Mouse (Mus musculus): ENCODE measurements around the gene Abcg4. TPM values are rescaled to one million over a fixed set of nuclear protein-coding genes. Genes with fewer than 3 reads are reported as not detected.

Gene Abcg4
- polyA plus RNA-seq, 1 experiment from 2014 or later = 2.7 TPM

Small RNA genes lying within 50 kb of the gene (microRNA-seq; reads per million reads assigned to microRNA genes)
- gene Gm44335 = not detected

Other genes with a start within 250 kb of the Abcg4 start
- gene Thy1, start 245.2 kb downstream of the Abcg4 start, polyA plus RNA-seq (2014; fragmentation: Nextera tagmentation; extraction: Ambion mirVana) = 2.5 and 2.7 TPM in 2 replicates
- gene Usp2, start 221.6 kb downstream of the Abcg4 start, polyA plus RNA-seq (2014; fragmentation: Nextera tagmentation; extraction: Ambion mirVana) = 73.5 and 80.7 TPM in 2 replicates
- not detected in 2 replicates for gene Mfrp, start 186.9 kb downstream of the Abcg4 start, polyA plus RNA-seq (2014; fragmentation: Nextera tagmentation; extraction: Ambion mirVana)
- gene C1qtnf5, start 181.4 kb downstream of the Abcg4 start, polyA plus RNA-seq (2014; fragmentation: Nextera tagmentation; extraction: Ambion mirVana) = 2.3 and 2.7 TPM in 2 replicates
- gene Gm49380, start 175.1 kb downstream of the Abcg4 start, polyA plus RNA-seq (2014; fragmentation: Nextera tagmentation; extraction: Ambion mirVana) = 0.07 and 0.08 TPM in 2 replicates
- gene Rnf26, start 175.1 kb downstream of the Abcg4 start, polyA plus RNA-seq (2014; fragmentation: Nextera tagmentation; extraction: Ambion mirVana) = 30.4 and 32.9 TPM in 2 replicates
- 129 and 130 TPM in 2 replicates for gene Mcam, start 154.1 kb downstream of the Abcg4 start, polyA plus RNA-seq (2014; fragmentation: Nextera tagmentation; extraction: Ambion mirVana)
- 12.7 and 13.7 TPM in 2 replicates for gene Cbl, start 54.6 kb downstream of the Abcg4 start, polyA plus RNA-seq (2014; fragmentation: Nextera tagmentation; extraction: Ambion mirVana)
- not detected in 2 replicates for gene Ccdc153, start 47.9 kb downstream of the Abcg4 start, polyA plus RNA-seq (2014; fragmentation: Nextera tagmentation; extraction: Ambion mirVana)
- not detected in 2 replicates for gene Pdzd3, start 37.1 kb downstream of the Abcg4 start, polyA plus RNA-seq (2014; fragmentation: Nextera tagmentation; extraction: Ambion mirVana)
- gene Nlrx1, start 20.0 kb downstream of the Abcg4 start, polyA plus RNA-seq (2014; fragmentation: Nextera tagmentation; extraction: Ambion mirVana) = 7.0 and 7.3 TPM in 2 replicates
- gene Hinfp, start 17.1 kb upstream of the Abcg4 start, polyA plus RNA-seq (2014; fragmentation: Nextera tagmentation; extraction: Ambion mirVana) = 10.5 and 12.1 TPM in 2 replicates
- gene C2cd2l, start 31.7 kb upstream of the Abcg4 start, polyA plus RNA-seq (2014; fragmentation: Nextera tagmentation; extraction: Ambion mirVana) = 5.4 and 7.7 TPM in 2 replicates
- 34.7 and 37.8 TPM in 2 replicates for gene Dpagt1, start 37.4 kb upstream of the Abcg4 start, polyA plus RNA-seq (2014; fragmentation: Nextera tagmentation; extraction: Ambion mirVana)
- 153 and 167 TPM in 2 replicates for gene H2afx, start 46.1 kb upstream of the Abcg4 start, polyA plus RNA-seq (2014; fragmentation: Nextera tagmentation; extraction: Ambion mirVana)
- 110 and 112 TPM in 2 replicates for gene Hmbs, start 55.6 kb upstream of the Abcg4 start, polyA plus RNA-seq (2014; fragmentation: Nextera tagmentation; extraction: Ambion mirVana)
- 17.8 and 21.4 TPM in 2 replicates for gene Vps11, start 73.1 kb upstream of the Abcg4 start, polyA plus RNA-seq (2014; fragmentation: Nextera tagmentation; extraction: Ambion mirVana)
- gene Hyou1, start 90.9 kb upstream of the Abcg4 start, polyA plus RNA-seq (2014; fragmentation: Nextera tagmentation; extraction: Ambion mirVana) = 12.7 and 12.9 TPM in 2 replicates
- gene Slc37a4, start 108.2 kb upstream of the Abcg4 start, polyA plus RNA-seq (2014; fragmentation: Nextera tagmentation; extraction: Ambion mirVana) = 32.0 and 35.7 TPM in 2 replicates
- 1,406 and 1,617 TPM in 2 replicates for gene Rps25, start 118.5 kb upstream of the Abcg4 start, polyA plus RNA-seq (2014; fragmentation: Nextera tagmentation; extraction: Ambion mirVana)
- gene Trappc4, start 119.0 kb upstream of the Abcg4 start, polyA plus RNA-seq (2014; fragmentation: Nextera tagmentation; extraction: Ambion mirVana) = 74.0 and 85.4 TPM in 2 replicates
- gene Ccdc84, start 130.0 kb upstream of the Abcg4 start, polyA plus RNA-seq (2014; fragmentation: Nextera tagmentation; extraction: Ambion mirVana) = 19.5 and 20.9 TPM in 2 replicates
- gene Foxr1, start 152.5 kb upstream of the Abcg4 start, polyA plus RNA-seq (2014; fragmentation: Nextera tagmentation; extraction: Ambion mirVana) = not detected in 2 replicates
- gene Upk2, start 166.4 kb upstream of the Abcg4 start, polyA plus RNA-seq (2014; fragmentation: Nextera tagmentation; extraction: Ambion mirVana) = not detected in 2 replicates
- gene Bcl9l, start 194.2 kb upstream of the Abcg4 start, polyA plus RNA-seq (2014; fragmentation: Nextera tagmentation; extraction: Ambion mirVana) = 12.1 and 12.5 TPM in 2 replicates